Mouse (Mus musculus) neural tube, embryonic 10.5 days (tissue): Measurements from ENCODE around the gene Megf11.

ENCODE experiments used
- DNase-seq: peaks from one replicate; pipeline ENCODE4 v3.0.0-alpha.2; 2017; ENCODE audit warnings: low spot score; ENCODE audit errors: extremely low spot score

Gene Megf11

DNA sequence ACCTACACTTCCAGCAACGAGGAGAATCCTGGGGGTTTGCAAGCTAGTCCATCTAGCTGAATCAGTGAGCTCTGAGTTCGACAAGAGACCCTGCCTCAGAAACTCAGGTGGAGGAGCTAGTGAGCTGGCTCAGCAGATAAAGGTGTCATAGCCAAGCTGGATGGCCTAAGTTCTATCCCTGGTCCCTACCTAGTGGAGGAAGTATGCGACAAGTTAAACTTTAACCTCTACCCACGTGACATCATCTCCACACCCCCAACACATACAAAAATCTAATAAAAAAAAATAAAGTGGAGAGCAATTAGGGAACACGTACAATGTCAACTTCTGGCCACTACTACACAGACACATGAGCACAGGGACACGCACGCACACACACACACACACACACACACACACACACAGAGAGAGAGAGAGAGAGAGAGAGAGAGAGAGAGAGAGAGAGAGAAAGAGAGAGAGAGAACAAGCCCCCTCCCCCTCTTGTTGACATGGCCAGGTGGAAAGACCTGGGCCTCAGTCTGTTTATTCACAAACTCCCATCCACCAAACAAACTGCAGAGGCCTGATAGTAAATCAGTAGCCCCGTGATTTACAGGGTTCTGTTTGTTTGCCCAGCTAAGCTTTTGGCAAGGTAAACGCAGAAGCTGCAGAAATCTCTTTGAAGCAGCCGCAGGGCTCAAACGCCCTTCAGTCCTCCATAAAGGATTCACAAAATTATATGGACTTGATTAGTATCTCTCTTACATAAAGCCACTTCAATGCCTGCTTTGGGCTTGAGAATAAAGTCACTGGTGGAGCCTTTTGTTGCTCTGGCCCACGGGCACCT, 134.7 kb downstream of the Megf11 start:
- no peak for DNase-seq

DNA sequence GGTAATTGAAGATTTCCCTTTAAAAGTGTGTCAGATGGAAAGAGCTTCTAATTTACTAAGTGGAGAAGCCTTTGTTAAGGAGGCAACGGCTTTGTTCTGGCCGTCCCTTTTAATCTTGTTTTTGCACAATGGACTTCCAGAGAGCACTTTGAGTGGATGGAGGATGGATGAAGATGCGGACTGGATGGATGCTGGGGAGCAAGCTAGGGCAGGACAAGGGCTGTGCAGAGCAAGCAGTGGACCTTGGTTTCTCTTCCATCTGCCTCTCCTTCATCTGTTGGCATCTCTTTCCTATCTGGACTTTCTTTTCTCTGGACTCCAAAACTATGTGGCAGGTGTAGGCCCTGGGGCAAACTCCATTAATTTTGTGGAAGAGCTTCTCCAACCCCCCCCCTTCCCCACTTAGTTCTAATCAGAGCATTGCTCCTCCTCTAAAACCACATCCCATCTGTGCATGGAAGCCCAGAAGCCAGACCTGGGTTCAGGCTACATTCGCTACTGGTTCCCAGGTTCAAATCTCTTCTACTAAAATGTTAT, 135.4 kb downstream of the Megf11 start:
- DNase-seq, result no peak

DNA sequence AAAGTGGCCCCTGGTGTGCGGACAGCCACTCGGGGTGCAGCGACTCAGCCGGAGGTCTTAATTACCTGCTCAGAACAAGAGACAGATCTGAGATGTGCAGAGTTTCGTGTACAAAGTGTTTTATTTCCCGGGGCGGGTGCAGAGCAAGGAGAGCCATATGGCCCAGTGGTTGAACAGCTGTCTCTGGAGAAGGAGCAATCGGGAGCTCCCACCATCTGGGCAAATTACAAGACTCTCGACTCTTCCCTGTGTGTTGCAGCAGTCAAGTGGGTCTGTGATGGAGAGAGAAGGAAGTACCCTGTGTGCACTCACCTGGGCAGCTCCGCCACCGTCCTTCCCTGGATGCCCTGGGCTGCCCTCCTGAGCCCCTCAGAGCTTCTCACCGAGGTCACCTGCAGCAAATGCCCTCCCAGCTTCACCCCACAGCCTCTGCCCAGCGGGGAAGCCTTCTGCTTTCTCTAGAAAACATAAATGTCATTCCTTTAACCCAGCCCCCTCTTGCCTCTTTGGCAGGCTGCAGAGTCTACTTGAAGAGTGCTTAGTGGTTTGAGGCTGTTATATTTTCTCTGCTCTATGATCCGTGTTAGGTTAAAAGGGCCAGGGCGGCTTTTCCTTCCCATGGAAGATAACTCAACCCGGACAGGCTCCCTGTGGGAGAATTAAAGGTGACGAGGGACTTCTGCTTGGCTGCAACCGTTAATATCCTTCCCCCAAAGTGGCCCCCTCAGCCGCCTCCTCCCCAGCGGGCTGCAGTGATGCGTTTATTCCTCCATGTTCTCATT, 138.0 kb downstream of the Megf11 start:
- no peak for DNase-seq

DNA sequence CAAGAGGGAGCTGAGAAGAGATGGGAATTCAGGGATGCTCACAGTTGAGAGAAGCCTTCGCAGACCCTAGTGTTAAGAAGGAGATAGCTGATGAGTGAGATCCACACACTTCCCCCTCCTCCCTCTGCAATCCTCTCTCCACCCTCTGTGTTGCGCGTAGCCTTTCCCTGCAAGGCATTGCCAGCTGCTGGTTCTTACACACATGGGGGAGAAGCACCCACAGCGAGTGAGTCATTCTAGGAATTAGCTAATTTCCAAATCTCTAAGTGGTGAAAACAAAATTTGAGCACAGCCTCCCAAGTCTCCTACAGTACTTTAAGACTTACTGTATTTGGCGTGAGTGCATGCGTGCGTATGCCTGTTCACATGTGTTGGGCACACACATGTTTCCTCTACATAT, 142.6 kb downstream of the Megf11 start:
- no peak for DNase-seq

DNA sequence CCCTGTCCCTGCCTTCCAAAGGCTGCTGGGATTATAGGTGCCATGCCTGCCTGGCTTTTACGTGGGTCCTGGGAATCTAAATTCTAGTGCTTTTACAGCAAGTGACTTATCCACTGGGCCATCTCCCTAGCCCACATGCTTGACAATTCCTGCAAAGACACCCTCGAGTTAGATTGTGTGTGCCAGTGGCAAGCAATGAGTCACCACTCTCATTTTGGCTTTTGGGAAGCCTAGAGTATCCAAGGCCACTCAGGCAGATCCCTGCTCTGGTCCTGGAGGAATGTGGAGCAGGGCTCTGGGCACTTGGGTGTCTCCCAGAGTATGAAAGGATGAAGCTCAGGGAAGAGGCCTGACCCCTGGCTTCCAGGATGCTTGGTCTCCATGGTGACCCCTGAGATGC, 143.2 kb downstream of the Megf11 start:
- DNase-seq, result no peak

DNA sequence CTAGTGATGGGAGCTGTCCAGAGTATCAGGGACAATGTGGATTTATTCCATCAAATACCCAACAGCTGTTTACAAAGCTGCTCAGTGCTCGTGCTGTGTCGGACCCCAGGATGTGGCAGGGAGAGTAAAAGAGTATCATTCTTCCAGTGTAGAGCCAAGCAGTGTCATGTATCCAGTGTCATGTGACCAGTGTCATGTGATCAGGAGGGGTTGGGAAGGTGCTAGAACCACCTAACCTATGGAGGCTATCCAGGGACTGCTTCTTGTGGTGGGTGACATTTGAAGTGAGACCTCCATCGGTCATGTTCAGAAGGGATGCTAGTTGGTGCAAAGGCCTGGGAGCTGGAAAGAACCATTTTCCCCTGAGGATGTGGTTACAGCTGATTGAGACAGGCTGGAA, 146.5 kb downstream of the Megf11 start:
- no peak for DNase-seq

DNA sequence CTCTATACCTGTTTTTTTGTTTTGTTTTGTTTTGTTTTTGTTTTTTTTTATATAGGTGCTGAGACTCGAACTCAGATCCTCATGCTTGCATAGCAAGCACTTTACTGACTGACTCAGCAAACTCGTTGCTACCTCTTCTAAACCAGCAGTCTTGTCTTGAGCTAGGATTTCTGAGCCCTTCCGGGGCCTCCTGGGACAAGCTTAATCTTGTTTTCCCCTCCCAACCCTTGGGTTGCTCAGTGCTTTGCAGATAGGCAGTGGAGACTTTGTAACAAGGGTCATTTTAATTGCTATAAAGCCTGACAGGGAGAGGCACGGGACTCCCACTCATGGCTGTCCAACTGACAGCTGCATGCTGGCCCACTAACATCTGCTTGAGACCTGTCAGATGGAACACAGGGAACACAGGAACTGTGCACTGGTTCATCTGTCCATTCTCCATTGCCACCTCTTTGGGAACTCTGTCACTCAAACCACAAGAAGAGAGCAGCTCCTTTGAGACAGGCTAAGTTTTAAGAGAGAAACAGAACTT, 147.4 kb downstream of the Megf11 start:
- no peak for DNase-seq

DNA sequence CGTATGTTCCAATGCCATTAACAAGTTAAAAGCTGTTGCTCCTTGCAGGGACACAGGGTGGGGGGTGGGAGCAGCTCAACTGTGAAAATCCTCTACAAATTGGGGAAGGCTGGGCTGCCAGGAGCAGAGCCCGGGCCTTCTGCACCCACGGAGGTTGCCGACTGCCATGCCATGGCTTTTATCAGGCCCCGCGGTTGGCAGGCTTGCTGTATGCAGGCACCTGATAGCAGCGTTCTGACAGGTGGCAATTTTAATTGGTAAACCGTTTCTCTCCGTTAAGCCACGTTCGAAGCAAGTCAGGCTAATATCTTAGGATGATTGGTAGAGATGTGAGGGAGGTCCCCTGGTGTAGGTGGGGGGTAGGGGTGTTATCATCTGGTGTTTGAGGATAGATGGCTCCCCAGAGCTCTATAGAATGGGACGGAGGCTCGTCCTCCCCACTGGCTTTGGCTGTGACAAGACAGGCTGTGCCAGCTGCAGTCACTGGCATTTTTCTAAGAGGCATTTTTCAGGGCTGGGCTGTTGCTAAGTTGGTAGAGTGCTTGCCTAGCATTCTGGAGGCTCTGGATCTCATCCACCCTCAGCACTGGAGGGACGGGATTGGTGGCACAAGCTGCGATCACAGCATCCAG, 148.2 kb downstream of the Megf11 start:
- no peak for DNase-seq

DNA sequence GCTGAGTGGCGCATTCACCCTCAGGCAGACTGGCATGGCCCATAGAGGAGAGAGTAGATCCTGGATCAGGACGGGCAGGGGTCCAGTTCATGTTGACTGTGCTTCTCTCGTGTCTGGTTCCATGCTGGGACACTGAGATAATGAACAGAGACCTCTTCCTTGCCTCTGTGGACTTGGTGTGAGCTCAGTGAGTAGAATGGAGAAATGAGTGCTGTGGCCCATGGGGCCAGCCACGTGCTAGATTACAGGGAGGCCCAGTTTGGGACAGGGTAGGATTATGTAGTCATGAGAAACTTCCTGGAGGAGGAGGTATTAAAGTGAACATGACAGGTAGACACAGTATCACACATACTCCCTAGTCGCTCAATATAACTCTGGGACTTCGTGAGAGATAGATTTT, 148.9 kb downstream of the Megf11 start:
- no peak for DNase-seq

DNA sequence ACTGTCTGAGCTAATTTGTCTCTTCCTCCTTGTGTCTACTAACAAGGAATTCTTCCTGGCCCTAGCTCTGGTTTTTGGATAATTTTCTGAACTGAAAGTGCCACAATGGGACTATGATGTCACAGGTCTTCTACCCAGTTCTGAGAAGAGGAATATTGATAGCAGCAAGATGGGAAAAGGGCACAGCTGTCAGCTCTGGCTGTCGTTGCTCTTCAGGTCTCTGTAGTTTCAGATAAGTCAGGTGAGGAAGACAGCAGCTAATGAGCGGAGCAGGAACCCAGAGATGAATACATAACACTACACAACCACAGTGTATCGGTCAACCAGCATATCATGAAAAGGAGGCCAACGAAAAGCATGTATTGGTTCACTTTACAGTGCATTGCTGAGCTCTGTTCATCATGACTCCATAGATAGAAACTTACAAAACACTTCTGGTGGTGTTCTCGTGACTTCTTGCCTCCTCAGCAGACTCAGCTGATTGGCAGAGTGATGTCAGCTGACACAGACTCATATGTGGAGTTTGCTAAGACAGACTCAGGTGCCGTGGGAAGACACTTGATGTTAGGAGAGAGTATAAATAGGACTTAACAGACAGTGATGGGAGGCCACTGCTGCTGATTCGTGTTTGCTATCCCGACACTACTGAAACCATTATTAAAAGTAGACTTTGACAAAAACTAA, 149.6 kb downstream of the Megf11 start:
- no peak for DNase-seq

DNA sequence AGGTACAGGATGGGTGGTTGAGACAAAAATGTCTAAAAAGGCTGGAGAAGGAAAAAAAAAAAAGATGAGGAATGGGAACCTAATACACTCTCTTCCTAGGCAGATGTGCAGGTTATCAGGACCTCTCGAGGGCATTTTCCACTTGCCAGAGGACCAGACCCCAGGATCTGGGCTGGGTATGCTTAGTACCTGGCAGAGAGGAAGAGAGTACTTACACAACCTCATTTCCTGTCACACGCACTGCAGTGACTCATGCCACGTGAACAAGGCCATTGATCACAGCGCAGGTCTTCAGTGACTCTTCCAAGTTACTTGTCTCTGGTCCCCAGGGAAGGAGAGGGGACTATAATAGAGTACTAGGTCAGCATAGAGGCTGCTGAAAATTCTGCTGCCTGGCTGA, 152.4 kb downstream of the Megf11 start:
- no peak for DNase-seq

DNA sequence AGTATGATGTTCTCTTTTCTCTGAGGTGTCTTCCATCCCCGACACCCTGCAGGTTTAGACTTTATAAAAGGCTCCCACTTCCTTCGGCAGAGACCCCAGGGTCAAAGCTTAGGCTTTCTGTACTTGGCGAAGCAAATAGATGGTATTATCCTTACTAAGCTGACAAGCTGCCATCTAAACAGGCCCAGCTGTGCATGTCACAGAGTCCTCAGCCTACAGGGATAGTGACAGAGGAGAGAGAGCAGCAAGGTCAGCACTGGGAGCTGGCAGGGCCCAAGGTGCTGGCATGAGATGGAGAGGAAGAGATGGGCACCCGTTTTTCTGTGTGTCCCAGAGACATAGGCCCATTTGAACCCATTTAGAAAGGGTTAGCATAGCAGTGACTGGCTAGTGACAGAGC, 156.8 kb downstream of the Megf11 start:
- DNase-seq, result no peak

DNA sequence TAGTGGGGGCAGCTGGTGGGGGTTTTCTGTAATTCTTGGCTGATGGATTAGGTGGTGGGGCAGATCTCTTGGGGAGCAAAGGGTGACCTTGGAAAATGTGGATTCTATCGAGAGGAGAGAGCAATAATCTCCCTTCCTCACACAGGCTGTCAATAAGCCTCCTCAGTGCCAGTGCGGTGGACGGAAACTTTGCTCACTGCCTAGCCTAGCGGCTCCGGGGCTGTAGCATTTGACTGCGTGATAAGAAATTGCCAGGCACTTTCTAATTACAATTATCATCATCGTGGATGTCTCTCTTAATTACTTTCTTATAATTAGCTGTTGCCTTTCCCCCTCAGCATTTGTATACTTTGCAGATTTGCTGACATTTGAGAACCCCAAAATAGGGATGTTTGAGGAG, 157.7 kb downstream of the Megf11 start:
- no peak for DNase-seq

DNA sequence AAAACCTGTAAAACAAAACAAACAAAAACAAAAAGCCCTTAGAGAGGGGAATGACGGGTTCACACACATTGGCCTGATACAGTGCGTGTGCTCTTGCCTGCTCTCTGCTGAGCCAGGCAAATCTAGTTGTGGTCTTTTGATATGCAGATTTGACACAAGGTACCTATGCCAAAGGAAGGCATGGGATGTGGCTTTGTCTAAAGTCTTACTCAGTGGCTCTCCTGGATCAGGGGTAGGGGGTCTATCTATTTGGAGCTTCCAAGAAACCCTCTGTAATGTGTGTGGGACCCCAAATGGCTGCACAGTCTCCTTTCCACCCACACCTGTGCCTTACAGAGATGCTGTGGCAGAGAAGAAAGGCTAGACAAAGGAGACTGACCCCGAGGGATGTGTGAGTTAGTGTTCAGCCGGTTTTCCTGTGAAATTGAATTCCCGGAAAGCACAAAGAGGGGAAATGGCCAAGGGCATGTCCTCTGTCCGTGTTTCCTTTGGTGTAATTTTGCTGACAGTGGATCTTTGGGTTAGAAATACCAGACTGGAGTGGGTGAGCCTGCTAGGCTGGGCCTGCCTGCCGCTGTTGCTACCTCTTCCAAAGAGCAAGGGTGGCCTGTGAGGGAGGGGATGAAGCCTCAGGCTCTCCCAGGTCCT, 161.0 kb downstream of the Megf11 start:
- DNase-seq, result no peak

DNA sequence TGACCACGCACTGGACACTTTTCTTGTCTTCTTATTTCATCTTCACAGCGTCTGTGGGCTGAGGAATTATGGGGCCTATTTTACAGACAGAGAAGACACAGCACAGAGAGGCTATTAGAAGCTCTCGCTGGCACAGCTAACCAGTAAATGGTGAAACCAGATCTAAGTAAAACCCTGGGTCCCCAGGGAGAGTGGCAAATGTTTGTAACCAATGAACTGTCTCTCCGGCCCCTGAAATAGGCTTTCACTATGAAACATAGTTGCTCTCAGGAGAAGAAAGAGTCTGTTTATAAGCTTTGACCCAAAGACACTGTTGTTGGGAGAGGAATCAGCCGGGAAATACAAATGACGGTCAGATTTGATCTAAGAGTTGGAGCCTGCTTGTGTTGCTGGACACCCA, 162.9 kb downstream of the Megf11 start:
- DNase-seq, result no peak

DNA sequence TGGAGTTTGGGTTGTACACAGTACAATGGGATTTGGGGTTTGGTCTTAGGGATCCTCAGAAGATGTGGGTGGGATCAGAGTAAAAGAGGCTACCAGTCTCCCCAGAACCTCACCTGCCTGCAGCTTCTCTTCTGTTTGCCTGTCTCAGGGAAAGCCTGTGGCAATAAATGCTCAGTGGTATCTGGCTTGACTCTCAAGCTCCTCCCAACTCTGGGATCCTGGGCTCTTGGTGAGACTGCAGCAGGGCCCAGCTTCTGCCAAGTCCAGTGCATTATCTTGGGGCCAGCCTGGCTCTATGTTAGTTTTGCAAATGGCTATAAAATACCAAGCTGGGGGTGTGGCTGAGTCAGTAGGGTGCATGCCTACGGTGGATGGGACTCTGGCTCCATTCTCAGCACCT, 165.9 kb downstream of the Megf11 start:
- no peak for DNase-seq

DNA sequence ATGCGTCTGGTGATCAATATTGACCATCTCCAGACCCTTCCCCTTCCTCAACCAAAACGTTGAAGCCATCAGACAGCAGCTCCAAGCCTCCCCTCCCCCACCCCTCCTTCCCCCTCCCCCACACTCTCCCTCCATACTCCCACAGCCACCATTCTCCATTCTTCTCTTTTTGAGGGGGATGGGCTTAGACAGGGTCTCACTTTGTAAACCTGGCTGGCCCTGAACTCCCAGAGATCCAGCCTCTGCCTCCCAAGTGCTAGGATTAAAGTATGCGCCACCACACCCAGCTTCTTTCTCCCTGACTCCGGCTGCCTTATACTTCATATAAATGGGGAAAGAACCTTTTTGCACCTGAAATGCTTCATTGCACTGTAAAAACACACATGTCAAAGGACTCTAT, 166.6 kb downstream of the Megf11 start:
- DNase-seq, result no peak

DNA sequence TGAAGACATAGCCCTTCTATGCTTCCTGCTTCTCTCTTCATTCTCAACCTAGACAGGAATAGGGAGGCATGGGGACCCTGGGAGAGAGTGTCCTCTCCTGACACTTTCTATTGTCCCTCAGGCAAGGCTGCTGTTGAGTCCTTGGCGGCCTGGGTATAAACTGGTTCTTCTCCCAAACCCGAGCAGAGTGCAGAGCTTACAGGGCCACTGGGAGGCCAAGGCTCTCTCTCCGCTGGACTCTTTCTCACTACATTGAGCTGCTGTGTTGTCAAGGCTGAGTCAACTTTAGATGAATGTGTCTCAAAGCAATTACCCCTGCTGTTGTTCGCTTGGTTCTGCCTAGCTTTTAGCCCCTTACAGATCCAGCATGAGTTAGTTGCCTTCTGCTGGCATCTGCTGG, 168.0 kb downstream of the Megf11 start:
- no peak for DNase-seq

DNA sequence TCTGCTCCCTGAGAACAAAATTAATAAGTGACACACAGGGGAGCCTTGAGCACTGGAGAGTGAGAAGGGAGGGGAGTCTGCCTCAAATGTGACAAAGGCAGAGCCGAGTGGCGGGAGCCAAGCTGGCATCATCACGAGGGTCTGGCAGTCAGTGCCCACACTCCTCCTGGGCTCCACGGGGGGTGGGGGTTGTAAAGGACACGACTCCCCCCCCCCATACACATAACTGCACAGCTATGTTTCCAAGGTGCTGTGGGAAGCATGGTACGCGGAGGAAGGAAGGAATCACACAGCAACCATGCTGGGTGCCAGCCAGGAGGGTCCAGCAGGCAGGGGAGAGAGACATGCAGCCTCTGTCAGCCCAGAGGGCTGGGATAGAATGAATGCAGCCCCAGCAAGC, 170.2 kb downstream of the Megf11 start:
- no peak for DNase-seq

DNA sequence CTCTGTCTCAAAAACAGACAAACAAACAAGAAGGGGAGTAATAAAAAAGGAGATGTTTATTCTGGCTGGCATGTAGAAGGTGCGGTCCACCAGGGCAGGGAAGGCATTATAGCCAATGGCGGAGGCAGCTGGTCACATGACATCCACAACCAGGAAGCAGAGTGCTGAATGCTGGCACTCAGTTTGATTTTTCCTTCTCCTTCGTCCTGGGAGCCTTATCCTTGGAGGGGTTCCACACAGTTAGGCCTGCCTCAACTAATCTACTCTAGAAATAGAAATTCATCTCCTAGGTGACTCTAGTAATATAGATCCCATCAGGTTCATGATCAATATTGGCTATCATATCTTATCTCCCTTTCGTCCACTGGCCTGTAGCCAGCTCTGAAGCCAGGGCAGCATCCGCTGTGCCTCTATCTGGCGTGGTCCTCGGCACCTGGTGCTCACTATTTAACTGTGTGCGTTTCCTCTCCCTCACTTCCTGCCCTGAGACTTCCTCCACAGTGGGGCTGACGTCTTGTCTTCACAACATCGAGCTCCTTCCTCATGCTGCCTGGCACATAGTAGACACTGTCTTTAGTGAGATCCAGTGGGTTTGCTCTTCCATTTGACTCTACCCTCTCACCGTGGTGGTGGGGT, 171.8 kb downstream of the Megf11 start:
- no peak for DNase-seq
